Mouse (Mus musculus): Measurements from ENCODE around the gene Pax1. TPM values are rescaled to one million over a fixed set of nuclear protein-coding genes. Genes with fewer than 3 reads are reported as not detected.

Pax1 gene
- polyA plus RNA-seq, 1 experiment from 2014 or later: 0.04 TPM

DNA sequence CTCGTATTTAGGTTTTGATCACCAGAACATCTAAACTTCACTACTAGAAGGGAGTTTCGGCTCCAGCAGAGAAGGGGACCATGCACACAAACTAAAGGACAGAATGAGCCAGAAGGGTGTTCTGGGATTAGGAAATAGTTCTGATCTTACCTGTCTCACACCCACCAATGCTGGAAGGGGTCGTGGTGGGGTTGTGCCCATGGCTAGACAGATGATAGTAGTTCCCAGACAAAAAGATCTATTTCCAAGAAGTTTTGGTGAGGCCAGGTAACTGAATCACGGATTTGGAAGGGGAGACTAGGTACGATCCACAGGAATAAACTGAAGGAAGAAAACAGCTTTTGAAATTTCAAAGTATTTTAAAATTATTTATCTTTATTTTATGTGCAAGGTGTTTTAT lies 8.4 kb downstream of the Pax1 start:
- H3K4me1 ChIP-seq (ENCODE audit: insufficient read depth): no peaks in the 10 kb centered on the region
- no peaks in the 10 kb centered on the region for H3K9me3 ChIP-seq (ENCODE audit: low read length)
- ATAC-seq (no peak), DNase-seq (no peak)
- no peak overlapping the region for H3K4me3 ChIP-seq (ENCODE audit: low read depth, low read length)
- no peak for TF ChIP-seq CTCF (IDR thresholded peaks at IDR 0.05; ENCODE audit: low read depth)
- no peak for TF ChIP-seq EP300 (IDR thresholded peaks at IDR 0.05; ENCODE audit: low read depth)
- no peak overlapping the region for H3K4me2 ChIP-seq (ENCODE audit: low read depth, low read length)
- no peaks in the 10 kb centered on the region for H3K36me3 ChIP-seq (replicated peaks; ENCODE audit: insufficient read depth, low read length)
- 13% methylated on average over 5 of the region's 5 CpGs for WGBS (ENCODE audit: insufficient replicate concordance)
- H3K27ac ChIP-seq (ENCODE audit: low read depth): no peak overlapping the region
- H3K27me3 ChIP-seq (ENCODE audit: insufficient read depth, low read length): peaks cover 88% of the 10 kb centered on the region
- no peak overlapping the region for H3K9ac ChIP-seq (replicated peaks)

- Histone ChIP-seq H3K27me3 (ENCODE audit: insufficient read depth, low read length) (peaks cover 77% of the 10 kb centered on the region), H3K36me3 (replicated peaks; ENCODE audit: insufficient read depth, low read length) (no peaks in the 10 kb centered on the region), H3K4me2 (ENCODE audit: low read depth, low read length) (no peak overlapping the region), H3K4me1 (ENCODE audit: insufficient read depth) (no peaks in the 10 kb centered on the region), H3K27ac (ENCODE audit: low read depth) (no peak overlapping the region), H3K4me3 (ENCODE audit: low read depth, low read length) (no peak overlapping the region), H3K9me3 (ENCODE audit: low read length) (no peaks in the 10 kb centered on the region), H3K9ac (replicated peaks) (no peak overlapping the region)
- no peak for TF ChIP-seq EP300 (IDR thresholded peaks at IDR 0.05; ENCODE audit: low read depth)
- no peak for TF ChIP-seq CTCF (IDR thresholded peaks at IDR 0.05; ENCODE audit: low read depth)
- DNase-seq (no peak), ATAC-seq (no peak)
Observed at GRCm38 (mm10) chr2:147371289-147371688, 9.6 kb downstream of the Pax1 start.

DNA sequence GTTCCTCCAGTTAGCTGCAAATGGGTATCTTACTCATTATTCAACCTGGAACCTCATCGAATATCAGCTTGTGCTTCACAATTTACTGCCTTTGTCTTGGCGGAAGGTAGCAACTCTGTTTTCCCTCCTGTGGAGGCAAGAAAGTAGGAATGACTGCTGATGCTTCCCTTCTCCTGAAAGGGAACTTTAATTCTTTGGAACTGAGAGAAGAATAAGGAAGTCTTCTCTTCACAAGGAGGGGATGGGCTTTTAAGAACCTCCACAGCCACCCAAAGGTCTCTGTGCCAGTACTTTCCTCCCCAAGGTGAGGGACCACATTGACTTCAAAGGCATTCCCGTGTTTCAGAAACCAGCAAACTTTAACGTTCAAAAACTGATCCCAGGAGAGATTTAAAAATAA lies 10.1 kb downstream of the Pax1 start:
- TF ChIP-seq CTCF (IDR thresholded peaks at IDR 0.05; ENCODE audit: low read depth): no peak
- no peak for TF ChIP-seq EP300 (IDR thresholded peaks at IDR 0.05; ENCODE audit: low read depth)
- ATAC-seq (no peak), DNase-seq (no peak)
- Histone ChIP-seq H3K27me3 (ENCODE audit: insufficient read depth, low read length) (peaks cover 71% of the 10 kb centered on the region), H3K4me2 (ENCODE audit: low read depth, low read length) (no peak overlapping the region), H3K4me3 (ENCODE audit: low read depth, low read length) (no peak overlapping the region), H3K36me3 (replicated peaks; ENCODE audit: insufficient read depth, low read length) (no peaks in the 10 kb centered on the region), H3K27ac (ENCODE audit: low read depth) (no peak overlapping the region), H3K9ac (replicated peaks) (no peak overlapping the region), H3K4me1 (ENCODE audit: insufficient read depth) (no peaks in the 10 kb centered on the region), H3K9me3 (ENCODE audit: low read length) (no peaks in the 10 kb centered on the region)
- 8% methylated on average over 4 of the region's 4 CpGs for WGBS (ENCODE audit: insufficient replicate concordance)

DNA sequence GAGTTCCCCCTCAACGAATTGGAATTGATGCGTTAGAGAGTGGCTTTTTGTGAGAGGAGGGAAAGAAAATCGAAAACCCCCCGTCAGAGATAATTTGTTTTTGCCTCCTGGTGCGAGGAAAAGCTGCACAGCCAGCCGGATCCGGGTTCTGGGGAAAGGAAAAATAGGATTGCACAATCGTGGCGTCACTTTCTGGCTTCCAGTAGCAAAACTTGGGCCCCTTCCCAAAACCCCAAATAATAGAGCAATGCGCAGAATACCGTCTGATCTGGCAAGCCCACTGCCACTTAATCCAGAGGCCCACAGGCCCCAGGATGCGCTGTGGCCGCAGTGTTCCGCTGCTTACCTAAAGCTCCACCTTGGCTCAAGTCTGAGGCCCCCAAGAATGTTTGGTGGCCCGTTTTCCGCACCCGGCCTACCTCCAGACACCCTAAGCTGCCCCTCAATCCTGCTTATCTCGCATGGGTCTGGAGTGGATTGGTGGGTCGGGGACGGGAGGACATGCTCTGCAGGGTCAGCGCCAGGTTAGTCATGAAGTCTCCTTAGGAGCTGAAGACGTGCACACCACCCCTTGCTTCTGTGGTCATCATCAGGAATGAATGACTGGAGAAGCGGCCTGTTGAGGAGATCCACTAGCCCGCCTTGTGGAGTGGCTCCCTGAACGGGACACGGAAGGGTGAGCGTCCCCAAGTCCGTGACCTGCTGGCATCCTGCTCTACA lies 11.4 kb downstream of the Pax1 start:
- Histone ChIP-seq H3K4me3 (ENCODE audit: low read depth, low read length) (no peak overlapping the region), H3K27ac (ENCODE audit: low read depth) (no peak overlapping the region), H3K9ac (replicated peaks) (no peak overlapping the region), H3K9me3 (ENCODE audit: low read length) (no peaks in the 10 kb centered on the region), H3K36me3 (replicated peaks; ENCODE audit: insufficient read depth, low read length) (no peaks in the 10 kb centered on the region), H3K4me1 (ENCODE audit: insufficient read depth) (no peaks in the 10 kb centered on the region), H3K27me3 (ENCODE audit: insufficient read depth, low read length) (peaks cover 63% of the 10 kb centered on the region), H3K4me2 (ENCODE audit: low read depth, low read length) (no peak overlapping the region)
- ATAC-seq (no peak), DNase-seq (no peak)
- no peak for TF ChIP-seq CTCF (IDR thresholded peaks at IDR 0.05; ENCODE audit: low read depth)
- TF ChIP-seq EP300 (IDR thresholded peaks at IDR 0.05; ENCODE audit: low read depth): no peak
- 1% methylated on average over 28 of the region's 28 CpGs for WGBS (ENCODE audit: insufficient replicate concordance)

- no peak overlapping the region for H3K4me3 ChIP-seq (ENCODE audit: low read depth, low read length)
- no peaks in the 10 kb centered on the region for H3K9me3 ChIP-seq (ENCODE audit: low read length)
- peaks cover 59% of the 10 kb centered on the region for H3K27me3 ChIP-seq (ENCODE audit: insufficient read depth, low read length)
- H3K36me3 ChIP-seq (replicated peaks; ENCODE audit: insufficient read depth, low read length): no peaks in the 10 kb centered on the region
- no peak for TF ChIP-seq EP300 (IDR thresholded peaks at IDR 0.05; ENCODE audit: low read depth)
- TF ChIP-seq CTCF (IDR thresholded peaks at IDR 0.05; ENCODE audit: low read depth): no peak
- H3K4me2 ChIP-seq (ENCODE audit: low read depth, low read length): no peak overlapping the region
- H3K9ac ChIP-seq (replicated peaks): no peak overlapping the region
- no peaks in the 10 kb centered on the region for H3K4me1 ChIP-seq (ENCODE audit: insufficient read depth)
- DNase-seq (no peak), ATAC-seq (no peak)
- no peak overlapping the region for H3K27ac ChIP-seq (ENCODE audit: low read depth)
- under 1% methylated on average over 19 of the region's 19 CpGs for WGBS (ENCODE audit: insufficient replicate concordance)
Observed at GRCm38 (mm10) chr2:147373667-147374007, 11.9 kb downstream of the Pax1 start.

DNA sequence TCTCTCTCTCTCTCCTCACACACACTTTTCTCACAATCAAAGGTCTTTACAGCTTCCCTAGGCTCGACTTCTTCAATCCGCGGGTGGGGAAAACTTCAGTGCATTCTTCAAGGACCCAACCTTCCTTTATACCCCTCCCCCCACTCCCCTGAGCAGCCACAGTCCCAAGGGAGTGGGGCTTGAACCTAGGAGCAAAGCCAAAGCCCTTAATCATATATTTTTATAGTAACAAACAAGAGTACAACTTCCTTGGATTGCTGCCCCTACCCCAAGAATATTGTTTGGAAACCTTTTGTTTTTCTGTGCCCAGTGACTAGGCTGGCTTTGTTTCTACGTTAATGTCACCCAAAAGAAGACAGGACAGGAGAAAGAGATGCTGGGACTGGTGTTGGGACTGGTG lies 12.5 kb downstream of the Pax1 start:
- peaks cover 59% of the 10 kb centered on the region for H3K27me3 ChIP-seq (ENCODE audit: insufficient read depth, low read length)
- H3K9me3 ChIP-seq (ENCODE audit: low read length): no peaks in the 10 kb centered on the region
- 2% methylated on average over 4 of the region's 4 CpGs for WGBS (ENCODE audit: insufficient replicate concordance)
- DNase-seq (no peak), ATAC-seq (no peak)
- no peak overlapping the region for H3K4me3 ChIP-seq (ENCODE audit: low read depth, low read length)
- no peaks in the 10 kb centered on the region for H3K4me1 ChIP-seq (ENCODE audit: insufficient read depth)
- no peak overlapping the region for H3K9ac ChIP-seq (replicated peaks)
- no peaks in the 10 kb centered on the region for H3K36me3 ChIP-seq (replicated peaks; ENCODE audit: insufficient read depth, low read length)
- H3K4me2 ChIP-seq (ENCODE audit: low read depth, low read length): no peak overlapping the region
- TF ChIP-seq CTCF (IDR thresholded peaks at IDR 0.05; ENCODE audit: low read depth) (no peak), EP300 (IDR thresholded peaks at IDR 0.05; ENCODE audit: low read depth) (no peak)
- H3K27ac ChIP-seq (ENCODE audit: low read depth): no peak overlapping the region

Measured in liver, postnatal 0 days (tissue).